Mouse (Mus musculus) heart, embryonic 15.5 days (tissue): Measurements from ENCODE around the gene Ovol2. TPM values are rescaled to one million over a fixed set of nuclear protein-coding genes. Genes with fewer than 3 reads are reported as not detected.

ENCODE experiments used
- ATAC-seq: fragments of 200-750 bp; cut with Nextera tagmentation; replicated peaks from 2 replicates; pipeline ENCODE4 v1.8.0; 2017; ENCODE audit warnings: low read depth, moderate TSS enrichment; ENCODE audit not compliant: insufficient number of reproducible peaks, insufficient read depth, low FRiP score
- H3K27ac ChIP-seq: fragments of 300-500 bp; sonication (generic); 2 replicates; pipeline ENCODE4 v1.5.1; 2015; ENCODE audit warnings: mild to moderate bottlenecking, inconsistent platforms
- H3K27me3 ChIP-seq: fragments of 300-500 bp; sonication (generic); 2 replicates; pipeline ENCODE4 v1.6.1; 2015; ENCODE audit warnings: inconsistent platforms
- H3K36me3 ChIP-seq: fragments of 300-500 bp; sonication (generic); 2 replicates; pipeline ENCODE4 v1.6.1; 2015; ENCODE audit warnings: mild to moderate bottlenecking, inconsistent platforms
- H3K4me1 ChIP-seq: fragments of 300-500 bp; sonication (generic); replicated peaks from 2 replicates; pipeline ENCODE4 v1.6.1; 2015; ENCODE audit warnings: inconsistent platforms
- H3K4me2 ChIP-seq: fragments of 300-500 bp; sonication (generic); 2 replicates; pipeline ENCODE4 v1.6.1; 2015; ENCODE audit warnings: inconsistent platforms, mild to moderate bottlenecking, moderate library complexity
- H3K4me3 ChIP-seq: fragments of 300-500 bp; sonication (generic); 2 replicates; pipeline ENCODE4 v1.5.1; 2015; ENCODE audit warnings: mild to moderate bottlenecking, inconsistent platforms
- H3K9ac ChIP-seq: fragments of 300-500 bp; sonication (generic); 2 replicates; pipeline ENCODE4 v1.6.1; 2015; ENCODE audit warnings: mild to moderate bottlenecking, inconsistent platforms
- H3K9me3 ChIP-seq: fragments of 300-500 bp; sonication (generic); replicated peaks from 2 replicates; pipeline ENCODE4 v1.6.1; 2016; ENCODE audit warnings: inconsistent platforms
- WGBS: fragments of 180-500 bp; shearing (Covaris S2); methylation state at CpG from one replicate; pipeline ENCODE4 v1.1.7; 2015; ENCODE audit warnings: mixed read lengths; 5-methylcytosine and 5-hydroxymethylcytosine counted together
- polyA plus RNA-seq: library from polyadenylated mRNA; unstranded; fragments of >200 nt; fragmentation: Nextera tagmentation; extraction: Ambion mirVana; gene quantifications from 2 replicates; pipeline ENCODE4 v1.2.1, GENCODE M21; 2015

Gene Ovol2
- polyA plus RNA-seq, 1 experiment from 2014 or later, result 0.08 TPM

DNA sequence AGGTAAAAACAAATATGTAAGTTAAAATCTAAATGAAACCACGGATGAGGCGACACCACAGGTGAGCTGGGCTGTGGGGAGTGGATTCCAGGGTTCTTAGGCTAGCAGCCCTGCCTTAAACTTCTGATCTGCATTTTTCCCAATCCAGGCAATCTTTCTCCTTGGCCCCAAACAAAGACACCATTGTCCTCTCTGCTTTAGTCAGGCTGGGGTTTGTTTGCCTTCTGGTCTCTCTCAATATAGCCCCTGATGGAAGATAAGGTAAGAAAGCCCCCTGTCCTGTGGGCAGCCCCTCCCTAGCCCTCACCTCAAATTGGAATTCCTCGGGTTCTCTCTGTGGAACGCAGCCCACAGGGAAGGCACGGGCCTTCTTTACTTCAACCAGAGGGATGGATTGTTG lies 21.7 kb downstream of the Ovol2 start:
- H3K4me1 ChIP-seq, result no peaks in the 10 kb centered on the region
- ATAC-seq, result no peak
- 45% methylated on average over 5 of the region's 5 CpGs for WGBS
- H3K27ac ChIP-seq, result no peak overlapping the region
- no peaks in the 10 kb centered on the region for H3K27me3 ChIP-seq
- H3K4me3 ChIP-seq, result no peak overlapping the region
- no peaks in the 10 kb centered on the region for H3K9me3 ChIP-seq
- H3K36me3 ChIP-seq, result no peaks in the 10 kb centered on the region
- no peak overlapping the region for H3K9ac ChIP-seq
- no peak overlapping the region for H3K4me2 ChIP-seq

DNA sequence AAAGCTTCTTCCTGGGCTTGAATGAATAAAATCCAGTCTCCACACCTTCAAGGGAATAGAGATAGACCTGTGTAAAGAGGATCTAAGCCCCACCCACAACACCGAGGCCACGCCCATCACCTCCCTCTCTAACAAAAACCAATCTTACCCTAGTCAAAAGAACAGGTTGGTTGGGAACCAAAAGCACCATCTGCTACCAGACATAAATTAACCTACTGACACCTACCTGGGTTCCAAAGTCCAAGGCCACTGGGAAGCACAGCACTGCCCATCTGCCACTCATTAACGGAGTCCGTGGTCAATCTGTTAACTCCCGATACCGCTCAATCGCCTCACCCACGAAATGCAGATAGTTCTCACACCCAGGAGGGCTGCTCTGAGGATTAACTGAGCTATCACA lies 23.4 kb downstream of the Ovol2 start:
- Histone ChIP-seq H3K36me3 (no peaks in the 10 kb centered on the region), H3K9ac (no peak overlapping the region), H3K4me2 (no peak overlapping the region), H3K9me3 (no peaks in the 10 kb centered on the region), H3K4me1 (no peaks in the 10 kb centered on the region), H3K27ac (no peak overlapping the region), H3K4me3 (no peak overlapping the region), H3K27me3 (no peaks in the 10 kb centered on the region)
- ATAC-seq, result no peak
- WGBS, result 50% methylated on average over 8 of the region's 8 CpGs

- H3K4me2 ChIP-seq, result no peak overlapping the region
- no peaks in the 10 kb centered on the region for H3K36me3 ChIP-seq
- no peaks in the 10 kb centered on the region for H3K4me1 ChIP-seq
- no peaks in the 10 kb centered on the region for H3K27me3 ChIP-seq
- no peaks in the 10 kb centered on the region for H3K9me3 ChIP-seq
- no peak overlapping the region for H3K4me3 ChIP-seq
- no peak for ATAC-seq
- no peak overlapping the region for H3K9ac ChIP-seq
- no peak overlapping the region for H3K27ac ChIP-seq
- WGBS, result 61% methylated on average over 18 of the region's 18 CpGs
Measured at GRCm38 (mm10) chr2:144305721-144306294, 26.1 kb downstream of the Ovol2 start.

- no peaks in the 10 kb centered on the region for H3K36me3 ChIP-seq
- H3K4me2 ChIP-seq, result no peak overlapping the region
- H3K9me3 ChIP-seq, result no peaks in the 10 kb centered on the region
- 94% methylated on average over 11 of the region's 11 CpGs for WGBS
- H3K27me3 ChIP-seq, result no peaks in the 10 kb centered on the region
- no peak for ATAC-seq
- no peak overlapping the region for H3K9ac ChIP-seq
- H3K4me1 ChIP-seq, result peaks cover 3% of the 10 kb centered on the region; the same call in 1 of the 2 replicates
- no peak overlapping the region for H3K4me3 ChIP-seq
- H3K27ac ChIP-seq, result no peak overlapping the region
Measured at GRCm38 (mm10) chr2:144301101-144301500, 30.8 kb downstream of the Ovol2 start.

DNA sequence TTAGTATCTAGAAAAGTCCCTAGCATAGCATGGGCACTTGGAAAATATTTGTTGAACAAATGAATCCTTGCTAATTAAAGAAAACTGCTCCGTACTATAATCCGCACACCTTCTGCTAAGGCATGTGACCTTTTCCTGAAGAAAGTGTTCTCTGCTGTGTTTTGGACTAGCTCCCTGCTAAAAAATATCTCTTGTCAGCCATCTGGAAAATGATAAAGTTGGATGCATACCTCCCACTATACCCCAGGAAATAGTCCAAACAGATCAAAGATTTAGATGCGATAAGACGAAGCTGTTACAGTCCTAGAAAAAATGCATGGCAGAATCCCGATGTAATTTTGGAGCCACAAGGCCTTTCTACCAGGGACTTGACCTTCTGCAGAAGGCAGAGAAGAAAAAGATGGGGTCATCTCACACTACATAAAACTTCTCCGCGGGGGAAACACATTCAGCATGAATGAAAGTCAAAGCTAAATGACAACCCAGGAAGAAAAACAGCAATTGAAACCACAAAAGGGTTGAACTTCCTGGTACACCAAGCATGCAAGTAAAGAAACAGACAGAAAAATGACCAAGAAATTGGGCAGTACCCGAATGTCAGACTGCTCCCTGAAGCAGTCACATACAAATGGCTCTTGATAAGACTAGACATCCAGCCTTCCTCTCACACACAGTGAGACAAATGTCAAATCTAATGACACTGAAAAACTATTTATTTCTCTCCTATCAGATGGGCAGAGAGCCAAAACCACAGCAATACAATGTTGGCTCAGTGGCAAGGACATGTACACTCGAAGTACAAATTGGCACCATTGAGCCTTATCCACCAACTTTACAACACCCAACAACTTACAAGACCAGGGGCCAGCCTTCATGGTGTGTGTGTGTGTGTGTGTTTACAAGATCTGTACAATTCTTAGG lies 31.9 kb downstream of the Ovol2 start:
- peaks cover 3% of the 10 kb centered on the region; the same call in 1 of the 2 replicates for H3K4me1 ChIP-seq
- no peak for ATAC-seq

DNA sequence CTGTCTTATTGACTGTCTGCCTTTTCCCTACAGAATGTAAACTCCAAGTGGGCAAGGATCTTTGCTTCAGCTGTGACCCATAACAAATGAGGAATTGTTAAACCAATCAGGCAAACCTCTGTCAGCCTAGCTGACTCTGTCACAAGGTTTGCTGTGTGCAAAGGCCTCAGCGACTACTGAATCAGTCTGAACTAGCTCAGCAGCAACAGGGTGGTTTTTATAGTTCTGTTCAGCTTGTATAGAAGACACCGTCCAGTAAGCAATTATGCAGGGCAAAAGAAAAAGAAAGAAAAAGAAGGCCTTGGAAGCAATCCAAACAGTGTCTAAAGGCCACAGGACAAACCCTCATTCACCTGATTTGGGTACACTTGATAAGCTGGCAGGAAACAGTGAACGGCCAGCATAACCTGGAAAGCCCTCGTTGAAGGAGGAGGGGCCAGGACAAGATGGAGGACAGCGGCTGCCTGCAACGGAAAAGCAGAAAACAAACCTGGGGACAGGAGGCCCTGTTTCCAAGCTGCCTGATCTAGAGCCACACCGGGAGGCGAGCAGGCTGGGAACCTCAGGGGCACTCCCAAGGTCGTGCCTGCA lies 36.7 kb downstream of the Ovol2 start:
- no peaks in the 10 kb centered on the region for H3K36me3 ChIP-seq
- H3K27me3 ChIP-seq, result no peaks in the 10 kb centered on the region
- ATAC-seq, result no peak
- peaks cover 3% of the 10 kb centered on the region; the same call in 1 of the 2 replicates for H3K4me1 ChIP-seq
- H3K4me3 ChIP-seq, result no peak overlapping the region
- no peak overlapping the region for H3K9ac ChIP-seq
- WGBS, result 56% methylated on average over 9 of the region's 9 CpGs
- H3K4me2 ChIP-seq, result no peak overlapping the region
- H3K27ac ChIP-seq, result no peak overlapping the region
- H3K9me3 ChIP-seq, result no peaks in the 10 kb centered on the region

More for the DNA sequence above, 31.9 kb downstream of the Ovol2 start:
- no peak overlapping the region for H3K27ac ChIP-seq
- H3K4me2 ChIP-seq, result no peak overlapping the region
- H3K9me3 ChIP-seq, result no peaks in the 10 kb centered on the region
- H3K4me3 ChIP-seq, result no peak overlapping the region
- H3K27me3 ChIP-seq, result no peaks in the 10 kb centered on the region
- H3K9ac ChIP-seq, result no peak overlapping the region
- no peaks in the 10 kb centered on the region for H3K36me3 ChIP-seq
- 57% methylated on average over 9 of the region's 9 CpGs for WGBS

- H3K4me1 ChIP-seq, result no peaks in the 10 kb centered on the region
- 55% methylated on average over 11 of the region's 11 CpGs for WGBS
- no peak overlapping the region for H3K9ac ChIP-seq
- H3K4me3 ChIP-seq, result no peak overlapping the region
- H3K4me2 ChIP-seq, result no peak overlapping the region
- no peaks in the 10 kb centered on the region for H3K27me3 ChIP-seq
- no peak overlapping the region for H3K27ac ChIP-seq
- H3K36me3 ChIP-seq, result no peaks in the 10 kb centered on the region
- no peak for ATAC-seq
- no peaks in the 10 kb centered on the region for H3K9me3 ChIP-seq
Measured at GRCm38 (mm10) chr2:144291600-144292305, 40.2 kb downstream of the Ovol2 start.

GRCm38 (mm10) chr2:144290321-144290720 lies 41.6 kb downstream of the Ovol2 start:
- no peaks in the 10 kb centered on the region for H3K36me3 ChIP-seq
- no peak overlapping the region for H3K4me3 ChIP-seq
- no peak for ATAC-seq
- no peaks in the 10 kb centered on the region for H3K9me3 ChIP-seq
- no peaks in the 10 kb centered on the region for H3K4me1 ChIP-seq
- WGBS, result 71% methylated on average over 7 of the region's 7 CpGs
- H3K27me3 ChIP-seq, result no peaks in the 10 kb centered on the region
- no peak overlapping the region for H3K27ac ChIP-seq
- no peak overlapping the region for H3K9ac ChIP-seq
- no peak overlapping the region for H3K4me2 ChIP-seq

GRCm38 (mm10) chr2:144281417-144281816 lies 50.5 kb downstream of the Ovol2 start:
- WGBS, result 78% methylated on average over 3 of the region's 3 CpGs
- Histone ChIP-seq H3K4me2 (no peak overlapping the region), H3K4me3 (no peak overlapping the region), H3K27me3 (no peaks in the 10 kb centered on the region), H3K4me1 (peaks cover 25% of the 10 kb centered on the region), H3K36me3 (peaks cover 20% of the 10 kb centered on the region), H3K27ac (no peak overlapping the region), H3K9me3 (no peaks in the 10 kb centered on the region), H3K9ac (no peak overlapping the region)
- ATAC-seq, result no peak

DNA sequence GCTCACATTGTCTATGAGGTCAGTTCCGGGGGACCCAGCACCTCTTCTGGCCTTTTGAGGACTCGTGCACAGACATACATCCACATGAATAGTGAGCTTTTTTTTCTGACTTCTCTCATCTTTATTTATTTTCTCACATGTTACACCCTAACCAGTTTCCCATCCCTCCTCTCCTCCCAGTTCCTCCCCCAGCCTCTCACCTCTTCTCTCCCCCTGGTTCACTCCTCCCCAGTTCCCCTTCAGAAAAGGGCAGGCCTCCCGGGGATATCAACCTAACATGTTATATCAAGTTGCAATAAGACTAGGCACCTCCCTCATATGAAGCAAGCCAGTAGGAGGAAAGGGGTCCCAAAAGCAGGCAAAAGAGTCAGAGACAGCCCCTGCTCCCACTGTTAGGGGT lies 51.4 kb downstream of the Ovol2 start:
- WGBS, result 77% methylated on average over 3 of the region's 3 CpGs
- Histone ChIP-seq H3K27ac (peak overlapping the region; percentile 84), H3K27me3 (no peaks in the 10 kb centered on the region), H3K4me2 (no peak overlapping the region), H3K36me3 (peaks cover 22% of the 10 kb centered on the region), H3K9me3 (no peaks in the 10 kb centered on the region), H3K4me1 (peaks cover 25% of the 10 kb centered on the region), H3K4me3 (no peak overlapping the region), H3K9ac (no peak overlapping the region)
- no peak for ATAC-seq

DNA sequence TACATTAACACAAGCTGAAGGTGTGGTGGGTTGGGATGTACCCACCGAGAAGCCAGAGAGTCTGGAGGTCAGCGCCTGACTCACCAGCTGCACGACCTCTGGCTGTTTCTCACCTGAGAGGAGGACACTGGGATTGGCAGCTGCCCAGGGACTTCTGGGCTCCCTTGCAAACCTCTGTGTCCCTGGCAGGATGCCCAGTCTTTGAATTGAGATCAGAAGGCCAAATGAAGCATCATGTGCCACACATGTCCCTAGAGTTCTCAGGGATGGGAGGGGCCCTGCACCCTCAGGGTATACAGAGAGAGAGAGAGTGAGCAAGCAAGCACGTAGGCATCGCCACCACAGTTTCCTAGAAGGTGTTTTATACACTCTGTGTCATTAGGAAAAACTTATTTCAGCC lies 52.2 kb downstream of the Ovol2 start:
- peaks cover 22% of the 10 kb centered on the region for H3K36me3 ChIP-seq
- no peak overlapping the region for H3K9ac ChIP-seq
- peak overlapping the region; percentile 84 for H3K27ac ChIP-seq
- H3K4me3 ChIP-seq, result no peak overlapping the region
- no peaks in the 10 kb centered on the region for H3K9me3 ChIP-seq
- peaks cover 22% of the 10 kb centered on the region for H3K4me1 ChIP-seq
- 39% methylated on average over 5 of the region's 5 CpGs for WGBS
- no peak overlapping the region for H3K4me2 ChIP-seq
- H3K27me3 ChIP-seq, result no peaks in the 10 kb centered on the region
- ATAC-seq, result peak; percentile 81
